Mouse (Mus musculus): ENCODE results near the gene Akna. TPM values are rescaled to one million over a fixed set of nuclear protein-coding genes. Genes with fewer than 3 reads are reported as not detected.

The Akna gene
- polyA plus RNA-seq (2012; rRNA removed) = 5.4 and 7.6 TPM in 2 replicates

DNA sequence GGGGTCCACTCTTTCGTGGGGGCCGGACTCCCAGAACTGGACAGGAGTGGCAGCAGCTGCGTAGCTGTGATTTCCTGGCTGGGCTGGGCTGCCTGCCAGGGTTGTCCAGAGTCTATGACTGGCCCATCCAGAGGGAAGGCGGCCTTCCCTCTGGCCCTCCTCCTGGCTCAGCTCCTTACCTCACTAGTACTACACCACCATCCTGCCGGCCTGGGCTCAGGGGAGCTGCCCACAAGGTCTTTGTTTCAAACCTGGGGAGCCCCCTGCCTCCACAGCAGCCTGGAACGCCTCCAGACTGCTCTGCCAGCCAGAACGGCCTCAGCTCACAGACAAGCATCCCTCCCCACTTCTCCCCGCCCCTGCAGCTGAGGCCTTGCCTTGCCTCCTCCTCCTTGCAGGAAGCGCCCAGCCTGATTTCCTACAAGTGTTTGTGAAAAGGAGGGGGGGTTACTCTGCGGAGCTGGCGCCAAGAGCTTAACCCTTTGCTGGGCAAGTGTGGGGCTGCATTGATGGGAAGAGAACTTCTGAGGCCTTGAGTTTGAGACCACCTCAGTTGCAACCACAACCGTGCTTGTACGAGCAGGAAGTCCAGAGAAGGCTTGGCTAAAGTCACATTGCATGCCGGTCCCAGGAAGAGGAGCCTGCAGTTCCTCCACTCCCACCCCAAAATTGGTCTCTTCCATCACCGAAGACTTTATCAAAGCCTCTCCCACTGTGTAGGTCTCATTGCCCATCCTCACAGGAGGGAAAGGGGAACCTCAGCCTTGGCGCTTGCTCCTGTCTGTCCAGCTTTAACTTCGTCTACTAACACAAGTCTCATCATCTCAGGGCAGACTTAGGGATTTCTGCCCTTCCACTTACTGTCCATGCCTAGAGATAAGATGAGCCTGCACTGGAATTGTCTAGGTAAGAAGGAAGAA is at the start of gene Akna:
Gene Akna (minus strand): TSS at position 315 of the 920 bp plus-strand sequence.

DNA sequence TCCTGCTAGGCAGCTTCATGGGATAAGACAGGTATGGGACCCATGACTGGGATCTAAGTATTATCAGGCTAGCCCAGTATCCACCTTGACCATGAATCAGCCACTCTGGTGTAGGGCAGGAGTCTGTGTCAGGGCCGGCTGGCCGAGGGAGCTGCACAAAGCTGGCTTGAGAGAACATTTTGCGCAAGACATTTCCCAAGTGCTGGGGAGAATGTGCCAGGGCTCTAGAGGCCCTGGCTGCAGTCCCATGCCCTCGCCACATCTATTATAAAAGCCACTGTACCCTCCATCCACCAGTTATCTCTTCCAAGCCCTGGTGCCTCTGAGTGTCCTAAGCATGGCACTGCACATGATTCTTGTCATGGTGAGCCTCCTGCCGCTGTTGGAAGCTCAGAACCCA is 41.0 kb downstream of the Akna start, which contains the start of gene Orm2:
Gene Orm2 (plus strand): TSS at position 300 of the 400 bp plus-strand sequence.

DNA sequence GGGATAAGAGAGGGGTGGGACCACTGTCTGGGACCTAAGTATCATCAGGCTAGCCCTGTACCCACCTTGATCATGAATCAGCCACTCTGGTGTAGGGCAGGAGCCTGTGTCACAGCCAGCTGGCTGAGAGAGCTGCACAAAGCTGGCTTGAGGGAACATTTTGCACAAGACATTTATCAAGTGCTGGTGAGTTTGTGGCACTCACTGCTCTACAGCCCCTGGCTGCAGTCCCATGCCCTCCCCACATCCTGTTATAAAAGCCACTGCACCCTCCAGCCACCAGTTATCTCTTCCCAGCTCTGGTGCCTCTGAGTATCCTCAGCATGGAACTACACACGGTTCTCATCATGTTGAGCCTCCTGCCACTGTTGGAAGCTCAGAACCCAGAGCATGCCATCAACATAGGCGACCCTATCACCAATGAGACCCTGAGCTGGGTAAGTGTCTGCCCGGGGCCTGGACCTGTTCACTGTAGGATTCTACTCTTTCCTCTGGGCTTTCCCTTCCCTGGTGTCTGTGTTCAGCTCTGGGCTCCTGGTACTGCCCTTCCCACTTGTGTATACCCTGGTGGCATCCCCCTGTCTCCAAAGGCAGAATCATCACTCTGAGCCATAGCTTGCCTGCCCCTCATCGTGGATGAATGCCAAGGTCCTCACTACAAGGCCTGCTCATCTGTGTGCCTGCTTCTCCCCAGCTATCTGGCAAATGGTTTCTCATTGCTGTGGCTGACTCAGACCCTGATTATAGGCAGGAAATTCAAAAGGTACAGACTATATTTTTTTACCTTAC is 47.1 kb downstream of the Akna start, which contains the start of gene Orm3:
Gene Orm3 (plus strand): TSS at position 286 of the 789 bp plus-strand sequence.

DNA sequence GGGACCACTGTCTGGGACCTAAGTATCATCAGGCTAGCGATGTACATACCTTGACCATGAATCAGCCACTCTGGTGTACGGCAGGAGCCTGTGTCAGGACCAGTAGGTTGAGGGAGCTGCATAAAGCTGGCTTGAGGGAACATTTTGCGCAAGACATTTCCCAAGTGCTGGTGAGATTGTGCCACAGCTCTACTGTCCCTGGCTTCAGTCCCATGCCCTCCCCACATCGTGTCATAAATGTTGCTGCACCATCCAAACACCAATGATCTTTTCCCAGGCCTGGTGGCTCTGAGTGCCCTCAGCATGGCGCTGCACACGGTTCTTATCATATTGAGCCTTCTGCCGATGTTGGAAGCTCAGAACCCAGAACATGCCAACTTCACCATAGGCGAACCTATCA is 58.9 kb downstream of the Akna start, which contains the start of gene Orm1:
Gene Orm1 (plus strand): TSS at position 266 of the 400 bp plus-strand sequence.

Other genes with a start within 250 kb of the Akna start
- 1.5 and 3.9 TPM in 2 replicates for gene Ambp, start 248.6 kb downstream of the Akna start, polyA plus RNA-seq (2012; rRNA removed)
- 29.8 and 31.3 TPM in 2 replicates for gene Kif12, start 231.2 kb downstream of the Akna start, polyA plus RNA-seq (2012; rRNA removed)
- 15.0 TPM in 2 replicates for gene Col27a1, start 189.3 kb downstream of the Akna start, polyA plus RNA-seq (2012; rRNA removed)
- gene Orm1, start 58.8 kb downstream of the Akna start, polyA plus RNA-seq (2012; rRNA removed) = 0.59 and 0.64 TPM in 2 replicates
- gene Orm3, start 47.2 kb downstream of the Akna start, polyA plus RNA-seq (2012; rRNA removed) = not detected in 2 replicates
- gene Orm2, start 40.9 kb downstream of the Akna start, polyA plus RNA-seq (2012; rRNA removed) = not detected in 2 replicates
- gene Whrn, start 92.6 kb upstream of the Akna start, polyA plus RNA-seq (2012; rRNA removed) = 28.9 and 31.8 TPM in 2 replicates
- gene Atp6v1g1, start 141.4 kb upstream of the Akna start, polyA plus RNA-seq (2012; rRNA removed) = 36.6 and 43.5 TPM in 2 replicates
- gene Tmem268, start 155.4 kb upstream of the Akna start, polyA plus RNA-seq (2012; rRNA removed) = 15.3 and 15.8 TPM in 2 replicates
- gene Gm11213, start 201.9 kb upstream of the Akna start, polyA plus RNA-seq (2012; rRNA removed) = not detected in 2 replicates
- gene Tex48, start 219.1 kb upstream of the Akna start, polyA plus RNA-seq (2012; rRNA removed) = not detected in 2 replicates